Mouse (Mus musculus) liver, postnatal 0 days (tissue): Measurements from ENCODE around the gene Gm20388.

Experiments
- CTCF ChIP-seq: sonication (generic); IDR thresholded peaks from 2 replicates; pipeline ENCODE4 v1.5.1; 2016; ENCODE audit warnings: antibody characterized with exemption, low read depth
- EP300 ChIP-seq: IDR thresholded peaks from 2 replicates; pipeline ENCODE4 v1.6.1; 2016; ENCODE audit warnings: antibody characterized with exemption, low read depth, mild to moderate bottlenecking

DNA sequence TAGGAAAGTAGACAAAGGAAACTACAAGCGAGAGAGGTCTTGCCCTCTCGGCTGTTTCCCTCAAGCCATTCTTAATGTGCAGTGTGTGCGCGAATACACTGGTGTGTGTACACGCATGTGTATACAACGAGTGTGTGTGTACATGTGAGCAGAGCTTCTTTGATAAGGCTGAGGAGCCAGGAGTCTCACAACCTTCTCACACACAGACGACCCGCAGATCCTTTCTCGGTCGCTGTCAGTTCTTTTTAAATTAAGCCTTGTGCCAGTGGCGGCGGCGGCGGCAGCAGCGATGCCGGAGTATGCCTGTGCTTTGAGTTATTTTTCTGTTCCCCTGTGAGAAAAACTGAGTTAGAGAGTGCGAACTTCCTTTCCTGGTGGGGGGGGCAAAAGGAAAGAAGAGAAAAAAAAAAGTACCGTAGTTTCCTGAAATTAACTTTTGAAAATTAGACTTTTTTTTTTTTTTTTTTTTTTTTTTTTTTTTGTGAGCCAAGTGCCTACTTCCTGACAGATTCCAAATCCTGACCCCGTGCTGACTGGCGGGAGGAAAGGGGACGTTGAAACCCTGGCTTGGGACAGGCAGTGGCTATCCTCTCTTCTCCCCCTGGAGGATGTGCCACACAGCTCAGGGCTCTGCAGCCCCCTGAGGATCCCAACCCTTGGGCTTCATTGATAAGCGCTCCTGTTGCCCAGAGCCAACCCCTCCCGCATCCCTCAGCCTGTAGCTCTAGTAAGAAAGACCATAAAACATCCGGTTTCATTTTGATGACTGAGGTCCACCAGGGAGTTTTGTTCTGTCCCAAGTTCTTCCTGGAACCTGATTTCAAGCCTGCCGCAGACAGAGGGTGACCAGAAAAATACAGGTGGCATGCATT, 1038.2 kb downstream of the Gm20388 start:
- TF ChIP-seq EP300 (no peak), CTCF (no peak)
